Mouse (Mus musculus) spleen, postnatal 10 days (tissue): Measurements from ENCODE around the gene Cpvl.

ENCODE experiments used
- DNase-seq, 2 experiments: peaks; one replicate each; pipeline ENCODE4 v3.0.0; 2021 to 2022; ENCODE audit warnings: low spot score in 2 of 2

Cpvl gene

DNA sequence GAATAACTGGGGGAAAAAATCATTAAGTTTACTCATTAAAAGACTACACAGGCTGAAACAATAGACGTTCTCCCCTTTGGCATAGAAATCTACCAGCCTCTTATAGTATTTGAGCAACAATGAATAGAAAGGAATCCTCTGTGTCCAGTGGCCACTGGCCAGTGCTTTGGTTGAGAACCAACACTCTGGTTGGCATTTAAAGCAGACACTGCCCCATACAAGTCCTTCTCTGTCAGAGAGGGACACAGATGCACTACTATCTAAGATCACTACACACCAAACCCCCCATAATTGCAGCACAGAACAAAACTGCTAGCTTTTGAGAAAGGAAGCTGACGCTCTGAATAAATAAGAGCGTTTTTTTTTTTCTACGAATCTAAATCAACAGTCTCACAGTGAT lies 93.5 kb downstream of the Cpvl start:
- DNase-seq: no peak

DNA sequence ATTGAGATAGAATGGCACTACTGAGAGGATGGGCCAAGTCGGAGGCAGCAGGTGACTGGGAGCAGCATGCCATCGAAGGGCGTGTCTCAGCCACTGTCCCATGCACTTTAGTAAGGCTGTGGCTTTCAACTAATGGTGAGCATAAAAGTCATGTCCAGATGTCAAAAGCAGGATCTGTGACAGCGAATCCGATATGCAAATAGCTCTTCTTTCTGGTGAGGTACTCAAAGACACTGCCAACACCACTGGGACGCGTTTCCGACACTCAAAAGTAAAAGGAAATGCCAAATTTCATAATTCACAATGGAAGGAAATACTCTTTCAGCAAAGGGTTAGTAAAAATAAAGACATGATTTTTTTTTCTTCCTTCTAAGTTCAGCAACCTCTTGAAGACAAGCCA lies 94.0 kb downstream of the Cpvl start:
- no peak for DNase-seq

DNA sequence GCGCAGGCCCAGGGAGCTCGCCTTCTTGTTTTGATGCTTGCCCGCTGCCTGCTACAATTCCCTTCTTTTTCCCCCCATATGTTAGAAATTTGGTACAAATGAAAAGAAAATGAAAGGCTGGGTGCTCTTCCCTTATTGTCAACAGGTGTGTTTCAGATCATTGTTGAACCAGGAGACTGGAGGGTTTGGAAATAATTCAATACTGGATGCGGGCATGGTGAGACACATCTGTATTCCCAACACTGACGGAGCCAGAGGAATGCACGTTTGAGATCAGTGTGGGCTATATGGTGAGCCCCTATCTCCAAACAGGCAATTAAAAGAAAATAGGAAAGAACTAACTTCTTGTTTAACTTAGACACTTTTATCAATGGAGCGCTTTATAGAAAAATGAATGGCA lies 95.1 kb downstream of the Cpvl start:
- no peak for DNase-seq

DNA sequence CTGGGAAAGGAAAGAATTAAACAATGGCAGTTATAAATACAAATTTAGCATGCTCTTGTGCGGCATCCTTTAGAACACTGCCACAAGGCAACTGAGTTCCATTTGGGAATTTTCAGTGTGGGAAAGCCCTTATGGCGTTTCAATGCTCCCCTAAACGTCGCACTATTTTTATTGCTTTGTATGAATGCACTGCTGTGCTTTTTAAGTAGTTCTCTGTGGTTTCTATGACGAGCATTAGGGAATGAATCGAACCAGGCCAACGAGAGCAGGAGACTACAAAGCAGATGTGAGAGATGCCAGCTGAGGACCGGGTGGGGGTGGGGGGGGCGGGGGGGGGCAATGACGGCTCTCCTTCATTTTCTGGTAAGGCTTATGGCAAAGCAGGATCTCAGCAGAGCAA lies 96.8 kb downstream of the Cpvl start:
- DNase-seq: no peak

DNA sequence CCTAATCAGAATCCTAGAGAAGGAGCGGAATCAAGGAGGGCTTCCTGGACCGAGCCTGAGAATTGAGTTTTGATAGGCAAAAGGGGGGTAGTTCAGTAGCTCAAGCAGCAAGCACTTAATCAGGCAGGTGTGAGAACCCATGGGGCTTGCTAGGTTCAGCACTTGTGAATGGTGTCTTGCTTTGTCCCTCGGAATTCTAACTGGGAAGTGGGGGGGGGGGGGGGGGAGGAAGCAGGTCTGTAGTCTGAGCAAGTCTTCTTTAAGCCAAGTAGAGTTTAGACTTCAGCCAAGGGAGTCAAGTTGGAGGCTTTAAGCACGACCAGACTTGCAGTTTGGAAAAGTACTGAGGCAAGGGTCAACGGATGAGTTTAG lies 97.2 kb downstream of the Cpvl start:
- no peak for DNase-seq

DNA sequence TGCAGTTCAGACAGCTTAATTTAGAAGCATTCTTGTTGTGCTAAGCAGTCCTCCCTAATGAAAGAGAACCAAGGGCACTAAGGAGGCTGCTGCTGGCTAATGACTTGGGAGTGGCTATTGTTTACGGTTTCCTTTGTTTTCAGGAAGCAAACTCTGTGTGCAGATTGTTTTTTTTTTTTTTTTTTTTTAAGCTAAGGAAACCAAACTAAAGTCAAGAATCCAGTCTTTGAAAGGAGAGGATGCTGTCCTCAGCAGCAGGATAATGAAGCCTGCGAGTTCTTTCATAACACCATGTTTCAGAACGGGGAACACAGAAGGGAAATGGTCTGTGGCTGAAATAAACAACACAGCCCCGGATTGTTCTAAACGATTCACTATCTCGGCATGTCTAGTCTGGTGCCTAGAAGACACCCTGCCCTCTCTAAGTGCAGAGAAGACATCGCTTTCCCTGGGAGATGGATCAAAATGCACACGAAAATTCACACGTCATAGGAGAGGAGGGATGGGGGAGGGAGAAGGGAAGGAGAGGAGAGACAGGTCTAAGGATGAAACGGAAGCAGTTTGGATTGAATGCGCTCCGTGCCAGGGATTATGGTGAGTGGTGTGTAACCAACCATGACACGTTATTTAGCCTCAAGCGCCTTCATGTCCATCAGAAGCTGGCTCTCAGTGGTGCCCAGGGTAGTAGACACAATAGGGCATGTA lies 97.8 kb downstream of the Cpvl start:
- DNase-seq: no peak

DNA sequence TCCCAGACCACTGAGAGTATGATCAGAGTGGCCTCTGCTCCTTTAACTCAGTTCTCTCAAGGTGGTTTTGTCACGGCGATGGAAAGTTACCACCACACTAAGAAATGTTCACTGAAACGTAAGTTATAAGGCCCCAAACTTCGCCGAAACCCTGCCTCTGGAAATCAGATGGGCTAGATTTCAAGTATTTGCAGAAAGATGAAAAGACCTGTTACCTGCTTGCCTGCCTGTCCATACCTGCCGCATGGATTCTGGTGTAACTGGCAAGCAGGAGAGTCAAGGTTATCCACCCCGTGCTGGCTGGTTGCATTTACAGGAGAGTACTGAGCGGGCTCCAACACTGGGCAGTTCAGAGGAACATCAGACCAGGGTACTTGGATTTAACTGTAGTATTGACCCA lies 98.9 kb downstream of the Cpvl start:
- no peak for DNase-seq

DNA sequence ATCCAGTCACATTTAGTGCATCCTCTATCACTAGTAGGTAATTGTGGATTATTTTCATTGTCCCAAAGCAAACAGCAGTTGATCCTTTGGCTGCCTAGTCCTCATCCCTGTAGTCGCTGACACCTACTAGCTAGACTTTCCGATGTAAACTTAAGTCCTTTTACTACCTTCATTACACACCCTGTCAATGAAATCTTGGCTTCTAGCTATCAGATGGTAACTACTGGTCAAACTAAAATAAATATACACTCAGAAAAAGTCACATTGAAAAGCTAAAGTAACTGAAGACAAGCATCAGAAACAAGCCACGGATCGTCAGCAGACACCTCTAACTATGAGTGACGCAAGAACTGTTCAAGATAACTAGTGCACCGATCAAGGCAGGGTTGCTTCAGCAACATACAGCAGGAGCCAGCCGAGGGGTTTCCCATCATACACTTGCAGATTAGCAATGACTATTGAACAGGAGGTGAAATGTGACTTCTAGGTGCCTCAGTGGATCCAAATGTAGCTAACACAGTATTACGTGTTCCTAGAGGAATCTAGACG lies 103.5 kb downstream of the Cpvl start:
- no peak for DNase-seq

DNA sequence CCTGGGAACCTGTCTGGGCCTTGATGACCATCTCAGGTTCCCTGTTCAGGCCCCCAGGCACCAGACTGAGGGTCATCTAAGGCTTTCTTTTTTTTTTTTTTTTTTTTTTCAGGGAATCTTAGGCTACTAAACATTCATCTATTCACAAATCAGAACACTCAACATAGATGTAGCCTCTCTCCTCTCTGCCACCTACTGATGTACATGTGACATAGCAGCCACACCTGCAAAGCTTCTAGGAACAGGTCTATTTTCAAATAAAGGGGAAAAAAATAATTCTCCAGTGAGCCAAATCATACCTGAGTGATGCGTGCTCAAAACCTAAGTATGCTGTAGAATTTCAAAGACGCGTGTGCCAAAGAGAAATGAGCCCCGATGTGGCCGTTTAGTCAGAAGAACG lies 106.6 kb downstream of the Cpvl start:
- DNase-seq: no peak

DNA sequence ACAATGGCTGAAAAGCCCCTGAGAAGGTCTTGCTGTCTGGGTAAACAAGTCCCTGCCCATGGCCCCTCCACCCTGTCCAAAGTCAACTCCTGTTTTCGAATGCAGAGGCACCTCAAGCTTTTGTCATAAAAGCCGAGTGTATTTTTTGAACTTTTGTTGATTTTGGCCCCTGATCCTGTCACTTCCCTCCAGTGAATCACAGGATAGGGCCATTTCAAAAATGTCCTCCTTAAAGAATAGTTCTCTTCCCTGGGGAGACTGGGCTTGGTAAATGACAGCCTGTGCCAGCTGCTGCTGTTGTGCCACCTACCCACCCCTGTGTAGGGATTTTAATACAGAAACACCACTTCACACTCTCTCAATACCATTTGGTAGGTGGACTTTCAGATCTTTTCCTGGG lies 115.5 kb downstream of the Cpvl start:
- DNase-seq: no peak

DNA sequence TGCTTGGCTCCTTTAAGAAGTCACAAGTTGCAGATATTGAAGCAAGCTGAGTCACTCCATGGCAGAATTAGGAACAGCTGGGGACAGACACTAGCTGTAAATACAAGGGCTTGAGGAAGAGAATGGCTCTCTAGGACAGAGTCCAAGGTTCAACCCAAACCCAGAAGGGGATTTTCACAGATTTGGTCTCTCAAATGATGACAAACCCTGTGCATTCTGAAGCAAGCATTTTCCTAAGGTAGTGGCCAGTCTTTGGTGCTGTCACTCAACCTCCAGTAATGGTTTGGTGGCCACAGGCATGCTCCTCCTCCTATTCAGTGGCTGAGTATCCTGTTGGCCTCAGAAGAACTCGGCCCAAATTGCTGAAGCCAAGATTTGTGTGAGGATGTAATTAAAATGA lies 119.4 kb downstream of the Cpvl start:
- no peak for DNase-seq

DNA sequence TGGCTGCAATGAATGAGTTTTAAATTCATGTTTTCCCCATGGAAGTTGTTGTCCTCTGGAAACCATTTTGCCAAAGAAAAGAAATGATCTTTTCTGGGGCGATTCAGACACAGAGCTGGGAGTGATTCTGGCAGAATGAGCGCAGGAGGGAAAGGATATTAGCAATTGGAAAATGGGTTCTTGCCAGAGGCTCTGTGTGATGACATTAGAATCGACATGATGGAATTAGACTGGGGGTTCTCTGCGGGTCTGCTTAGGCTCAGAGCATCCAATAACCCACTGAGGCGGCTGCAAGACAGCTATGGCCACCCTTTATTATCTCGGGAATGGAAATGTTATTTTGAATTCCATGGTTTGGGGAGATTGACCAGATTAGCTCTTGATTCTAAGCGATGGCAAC lies 120.6 kb downstream of the Cpvl start:
- no peak for DNase-seq

DNA sequence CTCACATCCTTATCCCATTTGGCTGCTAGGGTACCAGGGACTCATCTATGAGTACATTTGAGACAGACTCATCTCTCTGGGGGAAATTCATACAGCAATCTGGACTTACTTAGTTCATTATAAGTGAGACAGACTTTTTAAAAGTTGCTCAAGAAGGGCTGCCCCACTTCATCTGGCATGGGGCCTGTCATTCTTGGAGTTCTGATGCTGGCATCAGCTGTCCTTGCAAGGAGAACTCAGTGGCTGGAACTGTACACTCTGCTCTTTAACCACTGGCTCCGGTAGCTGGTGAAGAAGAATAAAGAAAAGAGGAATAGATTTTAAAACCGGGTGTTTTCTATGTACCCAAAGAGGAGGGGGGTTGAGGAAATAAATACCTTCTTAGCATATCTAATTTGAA lies 121.7 kb downstream of the Cpvl start:
- no peak for DNase-seq

DNA sequence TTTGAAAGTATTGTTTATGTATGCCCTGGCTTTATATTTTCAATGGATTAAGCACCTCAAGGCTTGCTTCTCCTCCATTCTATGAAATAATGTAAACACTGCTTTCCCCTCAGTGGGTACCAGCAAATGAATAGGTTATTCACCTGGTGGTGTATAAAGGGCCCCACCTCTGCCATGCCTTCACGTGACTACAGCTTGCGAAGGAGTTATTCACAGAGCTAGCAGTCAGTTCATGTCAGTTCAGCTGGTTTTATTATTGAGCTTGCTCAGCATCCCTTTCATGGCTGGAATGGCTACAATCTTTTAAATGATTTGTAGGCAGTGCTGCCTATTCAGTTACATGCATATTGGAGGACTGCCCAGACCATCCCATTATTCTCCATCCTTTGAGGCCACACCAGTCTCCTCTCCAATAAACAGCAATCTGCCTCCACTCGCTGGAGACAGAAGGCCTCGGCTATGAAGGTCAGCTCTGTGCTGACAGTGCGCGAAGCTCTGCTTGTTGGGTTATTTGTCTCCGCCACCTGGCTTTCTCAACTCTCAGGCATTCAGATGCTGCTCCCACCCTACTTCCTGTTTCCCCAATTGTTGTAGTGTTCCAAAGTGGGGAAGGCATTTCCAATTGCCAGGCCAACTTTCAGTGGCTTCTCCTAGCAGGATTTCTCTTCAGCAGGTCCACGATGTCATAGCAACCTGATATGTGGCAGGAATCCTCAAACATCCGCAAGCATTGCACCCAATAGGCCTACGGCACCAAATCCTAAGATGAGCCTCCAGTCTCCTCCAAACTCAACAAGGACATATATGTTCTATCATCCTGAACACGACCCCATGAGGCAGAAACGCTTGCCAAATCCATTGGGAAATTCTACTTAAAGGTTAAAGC lies 123.3 kb downstream of the Cpvl start:
- no peak for DNase-seq

DNA sequence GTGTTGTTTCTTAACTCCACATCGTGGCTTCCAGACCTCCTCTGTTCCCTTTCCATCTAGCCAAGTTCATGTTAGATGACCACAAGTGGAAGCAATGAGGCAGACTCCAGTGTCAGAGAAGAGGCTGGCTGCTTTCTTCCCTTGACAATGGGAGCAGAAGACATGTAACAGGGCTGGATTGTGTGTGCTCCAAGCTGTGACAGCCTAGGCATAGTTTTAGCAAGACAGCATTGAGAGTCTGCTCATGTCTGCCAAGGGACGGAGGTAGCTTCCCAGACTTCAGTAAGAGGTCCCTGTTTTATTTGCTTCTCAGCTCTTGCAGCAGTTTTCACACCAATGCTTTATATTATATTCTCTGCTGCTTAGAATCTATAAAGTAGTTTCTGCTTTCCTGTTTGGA lies 124.2 kb downstream of the Cpvl start:
- DNase-seq: no peak

DNA sequence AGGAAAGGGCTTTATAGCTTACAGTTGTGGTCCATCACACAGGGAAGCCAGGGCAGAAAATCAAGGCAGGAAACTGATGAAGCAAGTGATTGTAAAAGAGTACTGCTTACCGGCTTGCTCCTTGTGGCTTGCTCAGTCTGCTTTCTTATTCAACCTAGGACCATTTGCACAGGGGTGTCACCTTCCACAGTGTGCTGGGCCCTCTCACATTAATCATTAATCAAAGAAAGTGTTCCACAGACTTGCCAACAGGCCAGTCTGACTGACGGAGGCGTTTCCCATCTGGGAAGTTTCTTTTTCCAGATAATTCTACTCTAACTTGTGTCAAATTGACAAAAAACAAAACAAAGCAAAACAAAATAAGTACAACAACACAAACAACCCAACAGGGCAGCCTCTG lies 124.9 kb downstream of the Cpvl start:
- DNase-seq: no peak

DNA sequence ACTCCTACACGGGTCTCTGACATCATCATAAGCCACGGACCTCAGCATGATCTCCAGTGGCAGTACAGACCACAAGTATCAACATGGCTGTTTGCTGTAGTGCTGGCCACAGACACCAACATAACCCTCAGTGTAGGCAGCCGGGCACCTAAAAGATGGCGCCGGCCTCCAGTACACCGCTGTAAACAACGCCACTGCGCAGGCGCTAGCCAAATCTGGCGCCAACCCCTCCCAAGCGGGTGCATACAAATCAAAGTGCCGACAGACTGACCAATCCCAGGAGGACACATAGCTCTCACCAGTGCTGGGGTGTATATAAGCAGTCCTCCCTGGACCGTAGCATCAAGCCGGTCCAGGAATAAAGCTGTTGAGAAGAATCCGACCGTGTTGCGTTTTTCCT lies 133.8 kb downstream of the Cpvl start:
- no peak for DNase-seq

DNA sequence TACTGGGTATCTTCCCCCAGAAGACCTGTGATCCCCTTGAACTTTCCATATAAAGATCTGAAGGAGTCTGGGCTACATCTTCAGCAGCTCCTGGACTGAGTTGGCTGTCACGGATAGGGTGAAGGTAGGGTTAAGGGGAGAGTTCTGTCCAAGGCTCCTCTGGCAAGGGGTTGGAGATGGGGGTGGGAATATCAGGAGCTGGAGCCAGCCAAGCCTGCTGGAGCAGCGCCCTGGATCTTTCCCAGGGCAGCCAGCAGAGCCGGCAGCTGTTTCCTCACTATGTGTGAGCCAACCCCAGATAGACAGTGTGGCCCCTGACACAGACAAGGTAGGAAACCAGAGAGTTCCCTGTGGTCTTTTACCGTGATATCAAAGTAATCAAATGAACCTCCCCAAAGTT lies 153.3 kb downstream of the Cpvl start:
- DNase-seq: no peak
